Mouse (Mus musculus) olfactory bulb, adult 2 months (tissue): ENCODE measurements around the gene Fam78a. TPM values are rescaled to one million over a fixed set of nuclear protein-coding genes. Genes with fewer than 3 reads are reported as not detected.

Experiments
- H3K27ac ChIP-seq: fragments of 200-500 bp; 2 replicates; pipeline ENCODE4 v1.5.1; 2012; ENCODE audit warnings: low read depth, low read length; ENCODE audit not compliant: insufficient read depth
- H3K4me1 ChIP-seq: fragments of 200-500 bp; 2 replicates; pipeline ENCODE4 v1.6.1; 2012; ENCODE audit warnings: low read length; ENCODE audit not compliant: control insufficient read depth, insufficient read depth
- H3K4me3 ChIP-seq: fragments of 200-500 bp; 2 replicates; pipeline ENCODE4 v1.5.1; 2012; ENCODE audit warnings: mild to moderate bottlenecking, low read depth, low read length, moderate library complexity; ENCODE audit not compliant: insufficient read depth
- CTCF ChIP-seq: fragments of 200-500 bp; IDR thresholded peaks from 2 replicates; pipeline ENCODE4 v1.5.1; 2012; ENCODE audit warnings: low read depth, mild to moderate bottlenecking, low read length, moderate library complexity; ENCODE audit not compliant: insufficient read depth
- POLR2A ChIP-seq: fragments of 200-500 bp; IDR thresholded peaks from 2 replicates; pipeline ENCODE4 v1.6.1; 2012; ENCODE audit warnings: mild to moderate bottlenecking, low read depth, low read length, moderate library complexity; ENCODE audit not compliant: insufficient read depth
- WGBS: fragments of 180-500 bp; shearing (Covaris S2); methylation state at CpG from one replicate; pipeline ENCODE4 v1.1.7; 2018; 5-methylcytosine and 5-hydroxymethylcytosine counted together
- polyA plus RNA-seq: library from polyadenylated mRNA; stranded (reverse); fragments of >200 nt; gene quantifications from 2 replicates; pipeline ENCODE4 v1.2.4, GENCODE M21; 2012; ENCODE audit warnings: low replicate concordance; ENCODE audit not compliant: missing spikeins, insufficient read depth, insufficient read length

The Fam78a gene
- polyA plus RNA-seq, 1 experiment: not detected

DNA sequence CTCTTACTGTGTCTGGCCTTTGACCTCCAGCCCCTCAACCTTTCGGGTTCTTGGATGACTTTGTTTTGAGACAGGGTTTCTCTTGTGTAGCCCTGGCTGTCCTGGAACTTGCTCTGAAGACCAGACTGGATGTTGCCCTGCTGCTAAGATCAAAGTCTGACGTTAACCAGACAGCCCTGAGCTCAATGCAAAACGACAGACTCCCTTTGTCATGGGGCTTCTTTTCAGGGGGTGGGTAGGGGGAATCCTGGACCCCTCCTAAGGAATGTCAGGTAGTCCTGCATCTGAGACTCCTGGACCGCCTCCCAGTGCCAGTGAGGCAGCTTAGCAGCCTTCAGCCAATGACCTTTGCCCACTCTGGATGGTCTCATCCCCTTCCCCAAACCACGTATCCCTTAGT is 25.9 kb downstream of the Fam78a start:
- H3K27ac ChIP-seq: no peak overlapping the region
- no peak for TF ChIP-seq CTCF
- TF ChIP-seq POLR2A: no peak
- WGBS: 60% methylated on average over 5 of the region's 5 CpGs
- no peak overlapping the region for H3K4me3 ChIP-seq
- no peaks in the 10 kb centered on the region for H3K4me1 ChIP-seq

- WGBS: 76% methylated on average over 9 of the region's 9 CpGs
- H3K27ac ChIP-seq: no peak overlapping the region
Measured at GRCm38 (mm10) chr2:32058241-32058640, 26.4 kb downstream of the Fam78a start.

DNA sequence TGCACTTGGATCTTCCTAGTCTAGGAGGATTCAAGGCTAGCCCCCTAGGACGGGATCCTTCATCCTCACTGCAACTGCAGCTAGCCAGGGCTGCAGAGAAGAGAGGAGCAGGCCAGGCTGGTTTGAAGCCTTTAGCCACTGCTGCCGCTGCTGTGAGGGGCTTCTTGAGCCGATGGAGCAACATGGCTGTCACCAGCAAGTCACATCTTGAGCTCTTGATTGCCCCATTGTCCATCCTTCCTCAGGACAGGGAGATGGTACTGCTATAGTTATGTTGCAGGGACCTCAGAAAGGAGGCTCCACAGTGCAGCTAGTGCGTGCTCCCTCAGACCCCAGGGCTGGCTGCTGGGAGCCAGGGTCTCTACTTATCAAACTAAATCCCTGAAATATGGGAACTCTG is 26.9 kb downstream of the Fam78a start:
- Histone ChIP-seq H3K4me3 (no peak overlapping the region), H3K27ac (no peak overlapping the region), H3K4me1 (no peaks in the 10 kb centered on the region)
- TF ChIP-seq POLR2A (no peak), CTCF (no peak)
- WGBS: 82% methylated on average over 4 of the region's 4 CpGs

More at GRCm38 (mm10) chr2:32058241-32058640, 26.4 kb downstream of the Fam78a start:
- Histone ChIP-seq H3K4me3 (no peak overlapping the region), H3K4me1 (no peaks in the 10 kb centered on the region)
- no peak for TF ChIP-seq CTCF
- no peak for TF ChIP-seq POLR2A

- TF ChIP-seq POLR2A: no peak
- no peak for TF ChIP-seq CTCF
- WGBS: 89% methylated on average over 2 of the region's 2 CpGs
- Histone ChIP-seq H3K27ac (no peak overlapping the region), H3K4me1 (no peaks in the 10 kb centered on the region), H3K4me3 (no peak overlapping the region)
Measured at GRCm38 (mm10) chr2:32057360-32057759, 27.3 kb downstream of the Fam78a start.

DNA sequence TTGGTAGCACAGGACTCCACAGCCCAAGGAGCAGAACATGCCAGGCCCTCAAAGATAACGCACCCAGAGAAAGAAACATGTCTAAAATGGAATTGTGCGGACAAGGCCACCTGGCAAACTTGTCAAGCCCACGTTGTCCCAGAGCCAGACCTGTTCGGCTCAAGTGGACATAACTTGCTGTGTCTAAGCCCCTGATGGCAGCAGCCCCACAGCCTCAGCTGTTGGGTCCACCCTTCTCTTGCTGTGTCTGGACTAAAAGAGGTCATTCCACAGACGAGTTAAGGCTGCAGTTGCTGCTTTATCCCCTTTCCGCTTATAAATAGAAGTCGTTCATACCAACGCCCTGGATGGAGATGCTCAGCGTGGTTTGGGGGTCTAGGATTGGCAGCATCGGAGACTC is 28.1 kb downstream of the Fam78a start:
- H3K27ac ChIP-seq: no peak overlapping the region
- WGBS: 88% methylated on average over 10 of the region's 10 CpGs
- TF ChIP-seq CTCF: no peak
- TF ChIP-seq POLR2A: no peak
- H3K4me1 ChIP-seq: no peaks in the 10 kb centered on the region
- no peak overlapping the region for H3K4me3 ChIP-seq

GRCm38 (mm10) chr2:32055357-32055965 is 29.2 kb downstream of the Fam78a start:
- Histone ChIP-seq H3K27ac (no peak overlapping the region), H3K4me3 (no peak overlapping the region), H3K4me1 (no peaks in the 10 kb centered on the region)
- TF ChIP-seq POLR2A (no peak), CTCF (no peak)
- 79% methylated on average over 7 of the region's 7 CpGs for WGBS

DNA sequence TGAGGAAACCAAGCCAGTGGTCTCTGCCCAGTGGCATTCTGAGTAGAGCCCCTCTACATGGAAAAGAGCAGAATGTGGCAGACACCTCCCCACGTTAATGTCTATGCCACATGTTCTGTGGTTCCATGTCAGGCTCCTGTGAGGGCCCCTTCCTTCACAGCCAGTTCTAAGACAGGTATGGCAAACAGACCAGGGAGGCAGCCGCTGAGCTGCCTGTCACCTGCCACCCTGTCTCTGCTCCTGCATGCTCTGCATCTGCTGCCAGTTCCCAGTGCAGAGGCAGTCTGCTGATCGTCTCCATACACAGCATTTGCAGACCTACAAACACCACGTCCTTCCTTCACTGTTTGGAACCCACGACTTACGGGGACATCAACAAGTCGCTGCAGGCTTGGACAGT is 32.2 kb downstream of the Fam78a start:
- Histone ChIP-seq H3K4me3 (no peak overlapping the region), H3K27ac (no peak overlapping the region), H3K4me1 (no peaks in the 10 kb centered on the region)
- TF ChIP-seq CTCF: no peak
- TF ChIP-seq POLR2A: no peak
- WGBS: 94% methylated on average over 7 of the region's 7 CpGs

GRCm38 (mm10) chr2:32051791-32052190 is 32.9 kb downstream of the Fam78a start:
- Histone ChIP-seq H3K27ac (no peak overlapping the region), H3K4me1 (no peaks in the 10 kb centered on the region), H3K4me3 (no peak overlapping the region)
- WGBS: 86% methylated on average over 8 of the region's 8 CpGs
- no peak for TF ChIP-seq CTCF
- TF ChIP-seq POLR2A: no peak

- TF ChIP-seq CTCF (no peak), POLR2A (no peak)
- H3K4me1 ChIP-seq: no peaks in the 10 kb centered on the region
- 58% methylated on average over 10 of the region's 10 CpGs for WGBS
Measured at GRCm38 (mm10) chr2:32047323-32047722, 37.3 kb downstream of the Fam78a start.

DNA sequence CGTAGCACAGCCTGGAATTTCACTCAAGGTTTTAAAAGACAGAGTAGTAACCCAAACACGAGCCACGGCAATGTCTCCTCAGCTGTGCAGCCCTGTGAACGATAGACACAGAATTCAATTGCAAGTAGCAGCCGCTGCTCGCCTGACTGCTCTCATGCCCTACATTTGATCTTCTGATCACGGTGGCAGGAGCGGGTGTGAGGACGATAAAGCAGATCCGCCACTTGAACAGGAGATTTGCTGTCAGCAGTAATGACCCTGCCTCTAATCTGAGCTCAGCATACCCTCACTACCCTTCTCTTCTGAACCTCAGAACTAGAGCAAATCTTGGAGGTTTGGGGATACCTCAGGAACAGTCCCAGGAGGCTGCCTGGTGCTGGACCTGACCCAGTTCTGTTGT is 38.6 kb downstream of the Fam78a start:
- 79% methylated on average over 10 of the region's 10 CpGs for WGBS
- TF ChIP-seq POLR2A: no peak
- TF ChIP-seq CTCF: no peak
- Histone ChIP-seq H3K4me3 (no peak overlapping the region), H3K27ac (no peak overlapping the region), H3K4me1 (no peaks in the 10 kb centered on the region)

More at GRCm38 (mm10) chr2:32047323-32047722, 37.3 kb downstream of the Fam78a start:
- Histone ChIP-seq H3K27ac (no peak overlapping the region), H3K4me3 (no peak overlapping the region)
